Mouse (Mus musculus): ENCODE results near the gene Dnm2.

GRCm38 (mm10) chr9:21525937-21526633 is 101.4 kb downstream of the Dnm2 start, which contains the start of gene AB124611:
- TF ChIP-seq CTCF (IDR thresholded peaks at IDR 0.05; ENCODE audit: borderline replicate concordance, extremely low read depth, insufficient read depth, insufficient read length) (no peak), POLR2A (IDR thresholded peaks at IDR 0.05; ENCODE audit: borderline replicate concordance, extremely low read depth, insufficient read depth, insufficient read length, poor library complexity, severe bottlenecking) (no peak)

Data from brain, embryonic 14.5 days (tissue).